Mouse (Mus musculus): ENCODE measurements around the gene Ccn2. TPM values are rescaled to one million over a fixed set of nuclear protein-coding genes. Genes with fewer than 3 reads are reported as not detected.

Gene Ccn2
- polyA plus RNA-seq (2015; fragmentation: Nextera tagmentation; extraction: Ambion mirVana): 54.8 and 71.1 TPM in 2 replicates

DNA sequence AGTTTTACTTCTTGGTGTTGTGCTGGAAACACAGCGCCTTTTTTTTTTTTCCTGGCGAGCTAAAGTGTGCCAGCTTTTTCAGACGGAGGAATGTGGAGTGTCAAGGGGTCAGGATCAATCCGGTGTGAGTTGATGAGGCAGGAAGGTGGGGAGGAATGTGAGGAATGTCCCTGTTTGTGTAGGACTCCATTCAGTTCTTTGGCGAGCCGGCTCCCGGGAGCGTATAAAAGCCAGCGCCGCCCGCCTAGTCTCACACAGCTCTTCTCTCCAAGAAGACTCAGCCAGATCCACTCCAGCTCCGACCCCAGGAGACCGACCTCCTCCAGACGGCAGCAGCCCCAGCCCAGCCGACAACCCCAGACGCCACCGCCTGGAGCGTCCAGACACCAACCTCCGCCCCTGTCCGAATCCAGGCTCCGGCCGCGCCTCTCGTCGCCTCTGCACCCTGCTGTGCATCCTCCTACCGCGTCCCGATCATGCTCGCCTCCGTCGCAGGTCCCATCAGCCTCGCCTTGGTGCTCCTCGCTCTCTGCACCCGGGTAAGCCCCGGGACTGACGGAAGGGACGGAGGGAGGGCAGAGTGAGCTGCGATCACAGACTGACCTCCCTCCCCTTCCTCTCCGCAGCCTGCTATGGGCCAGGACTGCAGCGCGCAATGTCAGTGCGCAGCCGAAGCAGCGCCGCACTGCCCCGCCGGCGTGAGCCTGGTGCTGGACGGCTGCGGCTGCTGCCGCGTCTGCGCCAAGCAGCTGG is at the start of gene Ccn2:
TSS of gene Ccn2 (plus strand) at position 193 of the 753 bp plus-strand sequence.
- no peaks in the 10 kb centered on the region for H3K36me3 ChIP-seq (ENCODE audit: insufficient read depth, low read length)
- ATAC-seq: peak; percentile 83
- no peaks in the 10 kb centered on the region for H3K27me3 ChIP-seq (replicated peaks; ENCODE audit: insufficient read depth, low read length)
- DNase-seq (ENCODE audit: low spot score): peak; percentile 94
- H3K9me3 ChIP-seq (ENCODE audit: low read length): no peaks in the 10 kb centered on the region
- peak within 1 kb of the TSS; percentile 79 for H3K9ac ChIP-seq (replicated peaks; ENCODE audit: low read depth)
- H3K4me3 ChIP-seq (ENCODE audit: low read depth, low read length): peak within 1 kb of the TSS; percentile 72
- H3K27ac ChIP-seq (ENCODE audit: low read length): peak within 1 kb of the TSS; percentile 92
- TF ChIP-seq CTCF (IDR thresholded peaks at IDR 0.05) (peak; percentile 35), EP300 (IDR thresholded peaks at IDR 0.05) (peak; percentile 95)
- WGBS: 1% methylated on average over 52 of the region's 53 CpGs
- peaks cover 20% of the 10 kb centered on the region for H3K4me1 ChIP-seq (ENCODE audit: insufficient read depth, low read depth, low read length)
- peak within 1 kb of the TSS; percentile 77 for H3K4me2 ChIP-seq (replicated peaks; ENCODE audit: low read depth, low read length)

DNA sequence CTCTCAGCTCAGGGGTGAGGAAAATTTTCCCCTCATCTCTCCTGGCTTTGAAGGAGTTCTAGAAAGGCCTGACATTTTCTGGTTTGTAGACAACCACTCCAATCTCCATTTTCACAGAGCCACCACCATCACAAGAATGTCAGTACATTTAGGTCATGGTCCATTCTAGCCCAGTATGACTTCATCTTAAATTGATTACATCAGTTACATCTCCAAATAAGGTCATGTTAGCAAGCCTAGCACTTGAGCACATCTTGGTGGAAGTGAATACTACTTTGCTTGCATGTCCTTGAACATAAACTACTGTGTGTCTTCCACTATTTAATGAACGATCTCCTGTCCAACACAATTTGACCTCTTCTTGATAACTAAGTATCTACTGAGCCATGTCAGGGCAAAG is 42.4 kb upstream of the Ccn2 start:
- no peaks in the 10 kb centered on the region for H3K4me1 ChIP-seq (ENCODE audit: insufficient read depth, low read depth, low read length)
- no peaks in the 10 kb centered on the region for H3K9me3 ChIP-seq (ENCODE audit: low read length)
- no peak overlapping the region for H3K4me2 ChIP-seq (replicated peaks; ENCODE audit: low read depth, low read length)
- H3K27me3 ChIP-seq (replicated peaks; ENCODE audit: insufficient read depth, low read length): no peaks in the 10 kb centered on the region
- no peak overlapping the region for H3K9ac ChIP-seq (replicated peaks; ENCODE audit: low read depth)
- TF ChIP-seq CTCF (IDR thresholded peaks at IDR 0.05): no peak
- no peak for TF ChIP-seq EP300 (IDR thresholded peaks at IDR 0.05)
- no peak overlapping the region for H3K4me3 ChIP-seq (ENCODE audit: low read depth, low read length)
- WGBS: 62% methylated on average over 1 of the region's 1 CpGs
- ATAC-seq (no peak), DNase-seq (ENCODE audit: low spot score) (peak; percentile 26)
- H3K36me3 ChIP-seq (ENCODE audit: insufficient read depth, low read length): no peaks in the 10 kb centered on the region
- no peak overlapping the region for H3K27ac ChIP-seq (ENCODE audit: low read length)

DNA sequence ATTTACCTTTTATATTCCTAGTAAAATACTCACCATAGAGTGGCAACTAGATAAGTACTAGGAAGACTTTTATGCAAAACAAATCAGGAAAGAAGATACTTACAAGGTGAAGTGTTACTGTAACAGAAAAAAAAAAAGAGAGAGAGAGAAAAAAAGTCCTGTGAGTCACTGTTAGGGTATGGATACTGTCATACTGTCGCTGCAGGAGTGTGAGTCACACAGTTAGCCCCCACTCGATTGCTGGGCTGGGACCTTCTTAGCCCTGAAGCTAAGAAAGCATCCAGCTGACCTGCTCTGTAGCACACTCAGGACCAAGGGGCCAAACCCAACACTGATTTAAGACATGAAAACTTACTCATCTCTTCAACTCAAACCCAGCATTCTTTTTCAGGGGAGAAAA is 41.2 kb upstream of the Ccn2 start:
- H3K4me3 ChIP-seq (ENCODE audit: low read depth, low read length): no peak overlapping the region
- DNase-seq (ENCODE audit: low spot score) (no peak), ATAC-seq (peak; percentile 41; the same call in 1 of the 2 replicates)
- no peak overlapping the region for H3K27ac ChIP-seq (ENCODE audit: low read length)
- H3K27me3 ChIP-seq (replicated peaks; ENCODE audit: insufficient read depth, low read length): no peaks in the 10 kb centered on the region
- H3K9ac ChIP-seq (replicated peaks; ENCODE audit: low read depth): no peak overlapping the region
- WGBS: 47% methylated on average over 2 of the region's 2 CpGs
- no peak for TF ChIP-seq EP300 (IDR thresholded peaks at IDR 0.05)
- no peak for TF ChIP-seq CTCF (IDR thresholded peaks at IDR 0.05)
- no peak overlapping the region for H3K4me2 ChIP-seq (replicated peaks; ENCODE audit: low read depth, low read length)
- no peaks in the 10 kb centered on the region for H3K9me3 ChIP-seq (ENCODE audit: low read length)
- H3K36me3 ChIP-seq (ENCODE audit: insufficient read depth, low read length): no peaks in the 10 kb centered on the region
- no peaks in the 10 kb centered on the region for H3K4me1 ChIP-seq (ENCODE audit: insufficient read depth, low read depth, low read length)

DNA sequence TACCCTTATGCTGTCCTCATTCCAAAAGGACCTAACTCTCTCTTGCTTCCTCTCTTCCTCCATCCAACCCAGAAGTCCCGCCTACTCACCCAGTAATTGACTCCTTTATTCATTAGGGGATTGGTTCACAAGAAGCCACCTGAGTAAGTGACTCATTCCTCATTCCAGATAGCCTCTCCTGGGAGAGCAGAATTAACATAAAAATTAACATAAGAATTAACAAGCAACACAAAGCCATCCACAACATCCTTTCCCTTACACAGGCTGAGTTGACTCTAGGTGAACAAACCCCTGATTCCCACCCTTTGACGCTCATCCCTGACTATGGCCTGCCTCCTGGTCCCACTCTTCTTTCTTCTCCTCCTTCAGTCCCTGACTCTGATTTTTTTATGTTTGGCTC is 36.9 kb upstream of the Ccn2 start:
- ATAC-seq: no peak
- Histone ChIP-seq H3K27ac (ENCODE audit: low read length) (no peak overlapping the region), H3K4me1 (ENCODE audit: insufficient read depth, low read depth, low read length) (no peaks in the 10 kb centered on the region), H3K36me3 (ENCODE audit: insufficient read depth, low read length) (no peaks in the 10 kb centered on the region), H3K9me3 (ENCODE audit: low read length) (no peaks in the 10 kb centered on the region), H3K27me3 (replicated peaks; ENCODE audit: insufficient read depth, low read length) (no peaks in the 10 kb centered on the region), H3K4me3 (ENCODE audit: low read depth, low read length) (no peak overlapping the region), H3K9ac (replicated peaks; ENCODE audit: low read depth) (no peak overlapping the region), H3K4me2 (replicated peaks; ENCODE audit: low read depth, low read length) (no peak overlapping the region)
- no peak for TF ChIP-seq EP300 (IDR thresholded peaks at IDR 0.05)
- no peak for TF ChIP-seq CTCF (IDR thresholded peaks at IDR 0.05)
- 96% methylated on average over 2 of the region's 2 CpGs for whole genome bisulfite sequencing
- no peak for DNase-seq (ENCODE audit: low spot score)

DNA sequence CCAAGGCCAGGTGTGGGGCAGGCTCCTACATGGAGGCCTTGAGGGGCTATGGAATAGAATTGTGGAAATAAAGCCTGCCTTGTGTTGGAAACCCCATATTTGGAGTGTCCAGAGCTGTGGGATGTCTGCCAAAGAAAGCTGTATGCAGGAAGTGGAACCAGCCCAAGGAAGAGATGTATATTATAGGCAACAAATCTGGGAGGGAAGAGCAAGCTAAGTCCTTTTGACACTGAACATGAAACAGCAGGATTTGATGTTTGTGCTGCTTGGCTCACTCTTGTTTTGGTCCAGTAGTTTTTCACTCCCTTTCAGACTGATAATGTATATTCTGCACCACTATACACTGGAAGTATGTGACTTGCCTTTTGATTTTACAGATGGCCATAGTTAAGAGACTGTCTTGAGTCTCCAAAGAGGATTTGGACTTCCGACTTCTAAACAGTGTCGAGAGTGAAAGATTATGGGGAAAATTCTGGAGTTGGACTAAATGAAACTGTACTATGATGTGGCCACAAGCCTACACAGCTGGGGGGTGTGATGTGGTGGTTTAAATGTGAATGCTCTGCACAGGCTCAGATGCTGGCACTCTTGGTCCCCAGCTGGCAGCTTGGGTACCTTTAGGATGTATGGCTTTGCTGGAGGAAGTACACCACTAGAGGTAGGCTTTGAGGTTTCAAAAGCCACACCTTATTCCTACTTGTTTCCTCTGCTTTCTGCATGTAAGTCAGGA is 25.4 kb upstream of the Ccn2 start:
- H3K4me2 ChIP-seq (replicated peaks; ENCODE audit: low read depth, low read length): no peak overlapping the region
- peaks cover 4% of the 10 kb centered on the region; the same call in 1 of the 2 replicates for H3K4me1 ChIP-seq (ENCODE audit: insufficient read depth, low read depth, low read length)
- no peaks in the 10 kb centered on the region for H3K9me3 ChIP-seq (ENCODE audit: low read length)
- no peaks in the 10 kb centered on the region for H3K36me3 ChIP-seq (ENCODE audit: insufficient read depth, low read length)
- no peak overlapping the region for H3K4me3 ChIP-seq (ENCODE audit: low read depth, low read length)
- H3K27ac ChIP-seq (ENCODE audit: low read length): peak overlapping the region; percentile 20; the same call in 1 of the 2 replicates
- no peaks in the 10 kb centered on the region for H3K27me3 ChIP-seq (replicated peaks; ENCODE audit: insufficient read depth, low read length)
- TF ChIP-seq CTCF (IDR thresholded peaks at IDR 0.05) (no peak), EP300 (IDR thresholded peaks at IDR 0.05) (no peak)
- DNase-seq (ENCODE audit: low spot score): peak; percentile 62
- 50% methylated on average over 2 of the region's 2 CpGs for WGBS
- no peak for ATAC-seq
- no peak overlapping the region for H3K9ac ChIP-seq (replicated peaks; ENCODE audit: low read depth)
